Mouse (Mus musculus) E14TG2a.4 (cell line): Measurements from ENCODE around the gene Plekhh3.

Experiments used
- H3K27me3 ChIP-seq: 2 replicates; pipeline ENCODE4 v1.6.1; 2014; ENCODE audit warnings: low read length, control low read depth; ENCODE audit not compliant: insufficient read depth
- H3K36me3 ChIP-seq: 2 replicates; pipeline ENCODE4 v1.6.1; 2014; ENCODE audit warnings: low read length, control low read depth; ENCODE audit not compliant: insufficient read depth
- H3K4me1 ChIP-seq: replicated peaks from 2 replicates; pipeline ENCODE4 v1.6.1; 2014; ENCODE audit warnings: low read depth, low read length, control low read depth
- H3K4me3 ChIP-seq: replicated peaks from 2 replicates; pipeline ENCODE4 v1.5.1; 2014; ENCODE audit warnings: mild to moderate bottlenecking, low read length
- H3K9me3 ChIP-seq: 2 replicates; pipeline ENCODE4 v1.6.1; 2014; ENCODE audit warnings: low read length, control low read depth
- CTCF ChIP-seq: conservative IDR thresholded peaks from 2 replicates; pipeline ENCODE4 v1.5.1; 2014; ENCODE audit warnings: low read length
- NANOG ChIP-seq: IDR thresholded peaks from 2 replicates; pipeline ENCODE4 v1.6.1; 2014; ENCODE audit warnings: borderline replicate concordance, low read length, mixed read lengths
- POU5F1 ChIP-seq: IDR thresholded peaks from 2 replicates; pipeline ENCODE4 v1.6.1; 2014; ENCODE audit warnings: low read length, borderline replicate concordance

Plekhh3 gene

GRCm38 (mm10) chr11:101115564-101115963 is 55.6 kb downstream of the Plekhh3 start:
- TF ChIP-seq POU5F1 (no peak), CTCF (no peak), NANOG (no peak)
- no peaks in the 10 kb centered on the region for H3K9me3 ChIP-seq
- no peaks in the 10 kb centered on the region for H3K27me3 ChIP-seq
- H3K4me1 ChIP-seq, result peaks cover 42% of the 10 kb centered on the region
- no peak overlapping the region for H3K4me3 ChIP-seq
- H3K36me3 ChIP-seq, result peaks cover 31% of the 10 kb centered on the region
